Mouse (Mus musculus) forebrain, embryonic 11.5 days (tissue): ENCODE measurements around the gene Bmp3. TPM values are rescaled to one million over a fixed set of nuclear protein-coding genes. Genes with fewer than 3 reads are reported as not detected.

Experiments
- ATAC-seq: fragments of 200-750 bp; cut with Nextera tagmentation; replicated peaks from 2 replicates; pipeline ENCODE4 v1.8.0; 2017; ENCODE audit warnings: moderate TSS enrichment; ENCODE audit not compliant: low FRiP score
- DNase-seq: peaks from one replicate; pipeline ENCODE4 v3.0.0-alpha.2; 2017; ENCODE audit warnings: low spot score
- H3K27ac ChIP-seq: fragments of 300-500 bp; sonication (generic); 2 replicates; pipeline ENCODE4 v1.5.1; 2014; ENCODE audit warnings: low read depth, low read length
- H3K27me3 ChIP-seq: fragments of 300-500 bp; sonication (generic); 2 replicates; pipeline ENCODE4 v1.6.1; 2014; ENCODE audit warnings: mild to moderate bottlenecking, low read length, mixed read lengths; ENCODE audit not compliant: control insufficient read depth, insufficient read depth
- H3K36me3 ChIP-seq: fragments of 300-500 bp; sonication (generic); 2 replicates; pipeline ENCODE4 v1.6.1; 2014; ENCODE audit warnings: mild to moderate bottlenecking, low read length, moderate library complexity, mixed read lengths; ENCODE audit not compliant: control insufficient read depth, insufficient read depth
- H3K4me1 ChIP-seq: fragments of 300-500 bp; sonication (generic); replicated peaks from 2 replicates; pipeline ENCODE4 v1.6.1; 2014; ENCODE audit warnings: low read length, mixed read lengths; ENCODE audit not compliant: control insufficient read depth, insufficient read depth
- H3K4me2 ChIP-seq: fragments of 300-500 bp; sonication (generic); 2 replicates; pipeline ENCODE4 v1.6.1; 2014; ENCODE audit warnings: low read depth, mild to moderate bottlenecking, low read length, moderate library complexity, mixed read lengths; ENCODE audit not compliant: severe bottlenecking
- H3K4me3 ChIP-seq: fragments of 300-500 bp; sonication (generic); 2 replicates; pipeline ENCODE4 v1.5.1; 2014; ENCODE audit warnings: low read depth, low read length
- H3K9ac ChIP-seq: fragments of 300-500 bp; sonication (generic); 2 replicates; pipeline ENCODE4 v1.6.1; 2014; ENCODE audit warnings: low read length
- H3K9me3 ChIP-seq: fragments of 300-500 bp; sonication (generic); 2 replicates; pipeline ENCODE4 v1.6.1; 2016; ENCODE audit warnings: low read length, mixed read lengths; ENCODE audit not compliant: control insufficient read depth
- WGBS: fragments of 180-500 bp; shearing (Covaris S2); extraction: QIAGEN DNeasy Blood & Tissue Kit; methylation state at CpG from one replicate; pipeline ENCODE4 v1.1.7; 2014; 5-methylcytosine and 5-hydroxymethylcytosine counted together
- polyA plus RNA-seq: library from polyadenylated mRNA; unstranded; fragments of >200 nt; fragmentation: Nextera tagmentation; extraction: Ambion mirVana; gene quantifications from 2 replicates; pipeline ENCODE4 v1.2.1, GENCODE M21; 2014

Gene Bmp3
- 0.64 and 0.85 TPM in 2 replicates for polyA plus RNA-seq

DNA sequence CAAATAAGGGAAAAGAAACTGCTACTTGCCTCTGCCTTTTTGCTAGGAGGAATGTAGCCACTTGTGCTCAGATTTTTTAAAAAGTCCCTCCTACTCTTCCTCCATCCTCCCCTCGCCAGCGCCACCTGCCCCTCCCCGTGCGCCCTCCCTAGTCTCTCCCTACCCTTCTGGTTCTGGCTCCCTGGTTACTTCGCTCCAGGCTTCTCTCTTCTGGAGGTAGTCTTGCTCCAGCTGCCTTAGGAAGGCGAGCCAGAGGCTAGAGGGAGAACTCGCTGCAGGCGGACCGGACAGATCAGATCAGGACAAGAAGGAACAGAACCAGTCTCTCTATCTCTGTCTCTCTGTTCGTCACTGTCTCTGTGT lies at the start of gene Bmp3:
Gene Bmp3 (plus strand): TSS at position 152 of the 363 bp plus-strand sequence.
- no peak within 1 kb of the TSS for H3K27ac ChIP-seq
- peaks cover 26% of the 10 kb centered on the region for H3K27me3 ChIP-seq
- peak within 1 kb of the TSS; percentile 99 for H3K4me2 ChIP-seq
- H3K9ac ChIP-seq = peak within 1 kb of the TSS; percentile 49
- H3K36me3 ChIP-seq = no peaks in the 10 kb centered on the region
- 3% methylated on average over 10 of the region's 10 CpGs for WGBS
- DNase-seq (peak; percentile 60), ATAC-seq (peak; percentile 45; the same call in 1 of the 2 replicates)
- H3K4me3 ChIP-seq = peak within 1 kb of the TSS; percentile 55
- H3K4me1 ChIP-seq = 0 out of 2 replicates have a peak, but pooled peaks cover 4% of the 10 kb centered on the region
- H3K9me3 ChIP-seq = no peaks in the 10 kb centered on the region

DNA sequence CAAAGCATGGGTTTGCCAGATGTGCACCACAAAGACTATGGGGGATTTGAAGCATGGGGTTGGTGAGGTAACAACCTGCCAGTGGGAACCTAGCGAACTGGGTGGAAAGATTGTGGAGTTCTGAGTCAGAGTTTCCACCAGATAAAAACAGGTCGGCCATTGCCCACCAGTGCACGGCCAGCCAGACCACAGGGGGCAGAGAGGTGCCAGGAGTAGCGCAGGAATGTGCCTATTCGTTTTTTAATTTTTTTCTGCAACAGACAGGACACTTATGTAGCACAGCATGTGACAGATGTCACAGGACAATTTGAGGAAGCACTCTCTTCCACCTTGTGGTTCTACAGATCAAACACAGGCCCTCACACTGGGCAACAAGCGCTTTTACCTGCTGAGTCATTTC lies 49.5 kb upstream of the Bmp3 start:
- no peaks in the 10 kb centered on the region for H3K9me3 ChIP-seq
- no peak overlapping the region for H3K27ac ChIP-seq
- no peak for ATAC-seq
- H3K9ac ChIP-seq = no peak overlapping the region
- no peaks in the 10 kb centered on the region for H3K27me3 ChIP-seq
- H3K36me3 ChIP-seq = no peaks in the 10 kb centered on the region
- H3K4me2 ChIP-seq = no peak overlapping the region
- WGBS = 86% methylated on average over 6 of the region's 6 CpGs
- H3K4me1 ChIP-seq = no peaks in the 10 kb centered on the region; the same call in 1 of the 2 replicates
- H3K4me3 ChIP-seq = no peak overlapping the region
- no peak for DNase-seq

DNA sequence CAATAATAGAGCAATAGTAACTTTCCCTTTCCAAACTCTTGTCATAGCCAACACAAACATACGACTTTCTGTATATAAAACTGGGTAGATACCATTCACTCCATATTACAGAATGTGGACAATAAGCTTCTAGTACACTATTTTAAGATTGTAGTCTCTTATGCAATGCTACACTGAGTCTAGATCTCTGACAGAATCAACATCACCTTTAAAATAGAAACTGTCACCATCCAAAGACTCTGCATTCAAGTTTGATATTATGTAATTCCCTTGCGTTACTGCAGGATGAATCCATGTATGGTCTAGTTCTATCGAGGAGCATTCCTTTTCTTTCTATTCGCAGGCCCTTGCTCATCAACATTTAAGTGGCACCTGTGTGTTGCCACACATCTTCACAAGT lies 47.7 kb upstream of the Bmp3 start:
- Histone ChIP-seq H3K27me3 (no peaks in the 10 kb centered on the region), H3K27ac (no peak overlapping the region), H3K4me2 (no peak overlapping the region), H3K9me3 (no peaks in the 10 kb centered on the region), H3K9ac (no peak overlapping the region), H3K36me3 (no peaks in the 10 kb centered on the region), H3K4me1 (no peaks in the 10 kb centered on the region), H3K4me3 (no peak overlapping the region)
- 93% methylated on average over 4 of the region's 4 CpGs for WGBS
- DNase-seq (no peak), ATAC-seq (no peak)

DNA sequence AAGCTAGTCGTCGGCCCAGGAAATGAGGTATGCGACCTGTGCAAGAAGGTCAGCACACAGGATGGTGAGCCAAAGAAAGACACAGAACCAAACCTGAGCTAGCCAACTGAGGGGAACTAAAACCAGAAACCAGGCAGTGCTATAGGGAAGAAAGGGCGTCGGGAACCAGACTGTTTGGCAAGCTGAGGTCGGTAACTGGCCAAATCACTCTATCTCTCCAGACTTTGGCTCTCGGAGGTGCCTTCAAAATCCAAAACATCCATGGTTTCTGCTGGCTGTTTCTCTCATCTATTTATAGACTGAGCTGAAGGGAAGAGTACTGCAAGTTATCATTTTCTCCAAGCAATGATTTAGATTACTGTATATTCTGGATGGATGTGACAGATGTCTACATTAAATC lies 47.2 kb upstream of the Bmp3 start:
- no peaks in the 10 kb centered on the region for H3K9me3 ChIP-seq
- WGBS = 92% methylated on average over 7 of the region's 7 CpGs
- no peaks in the 10 kb centered on the region for H3K27me3 ChIP-seq
- no peaks in the 10 kb centered on the region for H3K36me3 ChIP-seq
- H3K9ac ChIP-seq = no peak overlapping the region
- ATAC-seq = no peak
- no peak overlapping the region for H3K4me3 ChIP-seq
- DNase-seq = no peak
- H3K4me2 ChIP-seq = no peak overlapping the region
- no peaks in the 10 kb centered on the region for H3K4me1 ChIP-seq
- no peak overlapping the region for H3K27ac ChIP-seq

DNA sequence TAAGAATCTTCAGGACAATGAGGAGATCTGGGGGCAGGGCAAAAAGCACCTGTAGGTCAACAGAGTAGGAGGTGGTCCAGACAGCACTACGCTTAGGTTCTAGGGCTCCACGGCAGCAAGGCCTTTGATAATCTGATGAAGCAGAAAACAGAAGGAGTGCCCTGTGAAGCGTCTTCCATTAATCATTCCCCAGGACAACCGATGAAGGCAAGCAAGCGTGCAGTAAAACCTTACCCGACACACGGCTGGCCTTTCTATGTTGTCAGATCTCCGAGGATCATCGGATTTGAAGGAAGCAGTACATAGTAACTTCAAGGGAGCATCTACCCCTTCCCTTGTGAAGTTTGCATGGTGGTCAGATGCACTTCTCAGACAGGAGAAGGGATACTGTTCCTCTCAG lies 46.3 kb upstream of the Bmp3 start:
- Histone ChIP-seq H3K4me1 (no peaks in the 10 kb centered on the region), H3K36me3 (no peaks in the 10 kb centered on the region), H3K27ac (no peak overlapping the region), H3K27me3 (no peaks in the 10 kb centered on the region), H3K4me3 (no peak overlapping the region), H3K9me3 (no peaks in the 10 kb centered on the region), H3K9ac (no peak overlapping the region), H3K4me2 (no peak overlapping the region)
- ATAC-seq (no peak), DNase-seq (no peak)
- WGBS = 77% methylated on average over 9 of the region's 9 CpGs

DNA sequence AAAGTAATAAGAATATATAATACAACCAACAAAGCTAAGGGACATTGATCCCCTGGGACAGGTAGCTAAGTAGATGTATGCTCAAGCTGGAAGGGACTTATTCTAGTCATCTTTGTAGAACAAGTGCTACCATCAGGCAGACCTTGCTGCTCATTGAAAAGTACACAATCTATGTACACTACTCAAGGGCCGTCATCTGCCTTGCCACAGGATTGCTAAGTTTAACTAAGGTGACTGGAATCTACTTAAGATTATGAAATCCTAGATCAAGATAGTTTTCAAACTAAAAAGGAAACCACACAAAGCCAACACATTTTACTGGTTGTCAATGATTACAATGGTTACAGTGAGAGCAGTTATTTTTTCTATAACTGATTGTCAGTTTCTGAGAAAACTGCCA lies 41.8 kb upstream of the Bmp3 start:
- Histone ChIP-seq H3K4me2 (no peak overlapping the region), H3K36me3 (no peaks in the 10 kb centered on the region), H3K27ac (no peak overlapping the region), H3K9ac (no peak overlapping the region), H3K27me3 (no peaks in the 10 kb centered on the region), H3K4me1 (no peaks in the 10 kb centered on the region), H3K4me3 (no peak overlapping the region), H3K9me3 (no peaks in the 10 kb centered on the region)
- ATAC-seq (no peak), DNase-seq (no peak)
- 89% methylated on average over 1 of the region's 1 CpGs for WGBS

DNA sequence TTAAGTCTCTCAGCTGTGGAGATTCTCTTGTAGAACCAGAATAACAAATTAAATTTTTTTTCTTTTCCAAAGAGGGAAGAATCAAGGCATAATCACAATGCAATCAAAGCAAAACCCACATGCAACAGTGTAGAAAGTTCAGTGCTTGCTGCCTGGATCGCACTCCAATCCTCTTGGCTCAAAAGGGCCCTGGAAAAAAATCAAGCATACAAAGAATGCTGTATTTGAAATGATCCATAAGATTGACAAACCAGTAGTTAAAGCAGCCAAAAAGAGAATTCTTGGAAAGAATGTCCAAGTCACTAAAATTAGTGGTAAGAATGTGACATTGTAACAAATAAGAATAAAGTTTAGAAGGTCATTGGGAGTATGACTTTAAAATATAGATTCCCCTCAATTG lies 38.9 kb upstream of the Bmp3 start:
- WGBS = 84% methylated on average over 1 of the region's 1 CpGs
- H3K4me3 ChIP-seq = no peak overlapping the region
- H3K4me1 ChIP-seq = no peaks in the 10 kb centered on the region
- no peaks in the 10 kb centered on the region for H3K9me3 ChIP-seq
- no peaks in the 10 kb centered on the region for H3K27me3 ChIP-seq
- H3K4me2 ChIP-seq = no peak overlapping the region
- ATAC-seq = no peak
- no peak overlapping the region for H3K27ac ChIP-seq
- no peaks in the 10 kb centered on the region for H3K36me3 ChIP-seq
- no peak for DNase-seq
- H3K9ac ChIP-seq = no peak overlapping the region

DNA sequence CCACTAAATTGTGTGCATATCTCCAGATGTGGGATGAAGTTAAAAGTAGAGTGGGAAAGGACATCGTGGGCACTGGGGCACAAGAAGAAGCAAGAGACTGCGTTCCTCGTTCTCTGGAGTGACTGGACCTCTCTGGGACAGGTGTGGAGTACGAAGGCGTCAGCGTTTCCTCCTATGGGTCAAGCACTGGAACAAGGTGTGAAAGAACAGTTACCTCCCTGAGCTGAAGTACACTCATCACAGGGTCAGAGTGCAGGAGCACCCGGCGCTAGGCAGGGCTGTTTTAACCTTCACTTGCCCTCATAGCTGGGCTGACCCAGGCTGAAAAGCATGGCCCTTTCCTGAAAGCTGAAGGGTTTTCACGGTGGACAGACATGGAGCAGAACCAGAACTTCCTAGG lies 20.5 kb upstream of the Bmp3 start:
- no peaks in the 10 kb centered on the region for H3K9me3 ChIP-seq
- no peak overlapping the region for H3K4me3 ChIP-seq
- H3K4me2 ChIP-seq = no peak overlapping the region
- H3K27me3 ChIP-seq = no peaks in the 10 kb centered on the region
- DNase-seq (no peak), ATAC-seq (no peak)
- H3K36me3 ChIP-seq = no peaks in the 10 kb centered on the region
- no peak overlapping the region for H3K27ac ChIP-seq
- WGBS = 87% methylated on average over 9 of the region's 9 CpGs
- no peaks in the 10 kb centered on the region for H3K4me1 ChIP-seq
- no peak overlapping the region for H3K9ac ChIP-seq

DNA sequence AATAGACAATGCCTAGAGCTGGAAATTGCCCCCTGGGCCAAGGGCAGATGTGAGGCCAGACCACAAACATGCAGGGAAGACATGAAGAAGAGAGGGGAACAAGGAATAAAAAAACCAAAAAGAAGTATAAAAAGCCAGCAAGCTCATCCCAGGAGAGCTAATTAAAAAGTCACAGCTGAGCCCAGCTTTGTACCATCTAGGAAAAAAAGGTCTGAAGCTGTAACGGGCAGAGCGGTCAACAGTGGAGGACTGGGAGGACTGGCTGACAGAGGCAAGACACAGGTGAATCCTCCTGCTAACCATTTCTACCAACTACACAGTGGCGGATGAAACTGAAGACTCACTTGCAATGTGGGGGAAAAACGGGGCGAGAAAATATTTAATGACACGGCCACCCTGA lies 19.9 kb upstream of the Bmp3 start:
- Histone ChIP-seq H3K27ac (no peak overlapping the region), H3K9me3 (no peaks in the 10 kb centered on the region), H3K36me3 (no peaks in the 10 kb centered on the region), H3K9ac (no peak overlapping the region), H3K4me3 (no peak overlapping the region), H3K27me3 (no peaks in the 10 kb centered on the region), H3K4me2 (no peak overlapping the region), H3K4me1 (no peaks in the 10 kb centered on the region)
- WGBS = 88% methylated on average over 6 of the region's 6 CpGs
- no peak for DNase-seq
- ATAC-seq = no peak
